In genomic region chr7:75107441-75107840, GRCm38 (mm10) we compare ENCODE assay signal across 8 mouse cellular contexts.
A peak's percentile ranks its signal among the peaks of the same experiment; 100 is the strongest.
DNase-seq lines count a peak whose midpoint lies in the region; ATAC-seq and TF ChIP-seq lines count a peak whose summit lies in the region.

No protein-coding gene starts in this region.

- no peaks in the 10 kb centered on the region for H3K4me1 ChIP-seq in heart, adult 2 months (ENCODE audit: control insufficient read depth, insufficient read depth, low read length)
- H3K4me1 ChIP-seq in heart, embryonic 10.5 days = no peaks in the 10 kb centered on the region

- H3K27me3 ChIP-seq in heart, adult 2 months (ENCODE audit: control insufficient read depth, insufficient read depth, low read length) = no peaks in the 10 kb centered on the region
- no peaks in the 10 kb centered on the region for H3K27me3 ChIP-seq in heart, embryonic 10.5 days (ENCODE audit: insufficient read depth, poor library complexity, severe bottlenecking)

- no peak for DNase-seq in heart, adult 2 months
- no peak for DNase-seq in heart, embryonic 10.5 days (ENCODE audit: low spot score)
- DNase-seq in ovary, postnatal 14 days (ENCODE audit: low spot score) = peak; percentile 21
- no peak for DNase-seq in ovary, postnatal 10 days (ENCODE audit: low spot score)
- peak; percentile 43 for DNase-seq in adrenal gland, adult 2 months
- peak; percentile 19 for DNase-seq in induced T-regulatory cell, adult 2 months (ENCODE audit: low read depth)
- no peak for DNase-seq in spleen, adult 12 weeks (ENCODE audit: low spot score)

- no peaks in the 10 kb centered on the region for H3K79me2 ChIP-seq in heart, adult 2 months (replicated peaks; ENCODE audit: control insufficient read depth, insufficient read depth, low read length)

- TF ChIP-seq CTCF in heart, adult 2 months (IDR thresholded peaks at IDR 0.05) = peak; percentile 65

- no peak for TF ChIP-seq POLR2A in heart, adult 2 months (IDR thresholded peaks at IDR 0.05; ENCODE audit: insufficient read depth, low read depth, low read length)

- no peaks in the 10 kb centered on the region for H3K36me3 ChIP-seq in heart, adult 2 months (ENCODE audit: control insufficient read depth, insufficient read depth, low read length)
- H3K36me3 ChIP-seq in heart, embryonic 10.5 days = no peaks in the 10 kb centered on the region

- no peaks in the 10 kb centered on the region for H3K9me3 ChIP-seq in heart, embryonic 10.5 days

- no peak overlapping the region for H3K27ac ChIP-seq in heart, adult 2 months
- H3K27ac ChIP-seq in heart, embryonic 10.5 days = no peak overlapping the region

- peak; percentile 69 for ATAC-seq in megakaryocyte progenitor cell, adult 5-6 weeks (replicated peaks; ENCODE audit: poor library complexity)

- no peak overlapping the region for H3K9ac ChIP-seq in heart, adult 2 months (ENCODE audit: low read depth, low read length)

- intact Hi-C loops in heart, adult 2 months (cut with DNase I) = no loop called here

- TF ChIP-seq EP300 in heart, adult 2 months (IDR thresholded peaks at IDR 0.05; ENCODE audit: insufficient read depth, low read depth, low read length) = no peak

- H3K4me3 ChIP-seq in heart, adult 2 months = no peak overlapping the region
- H3K4me3 ChIP-seq in heart, embryonic 10.5 days = no peak overlapping the region

Comparison
In these comparisons a context has a peak if more than half of its experiments do, and no peak if none do; other contexts are left out.
1. DNase-seq: peak in ovary, postnatal 14 days (single experiment), adrenal gland, adult 2 months (single experiment) and induced T-regulatory cell, adult 2 months (single experiment); none in heart, adult 2 months (0 of 2), heart, embryonic 10.5 days (single experiment), ovary, postnatal 10 days (single experiment) and spleen, adult 12 weeks (single experiment).